Mouse (Mus musculus): ENCODE measurements around the gene Gm20696.
A peak's percentile ranks its signal among the peaks of the same experiment; 100 is the strongest.

GRCm38 (mm10) chr6:99350156-99350555 lies 316.4 kb downstream of the Gm20696 start:
- TF ChIP-seq CTCF (IDR thresholded peaks at IDR 0.05; ENCODE audit: low read depth) (no peak), EP300 (IDR thresholded peaks at IDR 0.05; ENCODE audit: low read depth) (peak; percentile 62)

All from liver, embryonic 14.5 days (tissue).